Mouse (Mus musculus) MEL (cell line): ENCODE results near the gene Myh6.

ENCODE experiments used
- CTCF ChIP-seq, 3 experiments: IDR thresholded peaks in 2 of 3; conservative IDR thresholded peaks in 1 of 3; 2 replicates each; pipeline ENCODE4 v1.5.1; 2011 to 2012; ENCODE audit warnings: low read length in 3 of 3, low read depth in 2 of 3, mild to moderate bottlenecking in 2 of 3, improper control_type of control experiment in 1 of 3, inconsistent platforms in 1 of 3, mixed read lengths in 1 of 3, moderate library complexity in 1 of 3; ENCODE audit not compliant: control insufficient read depth in 1 of 3, insufficient read depth in 1 of 3, poor library complexity in 1 of 3, severe bottlenecking in 1 of 3
- E2F4 ChIP-seq: IDR thresholded peaks from 2 replicates; pipeline ENCODE4 v1.6.1; 2011; ENCODE audit warnings: low read depth, low read length, improper control_type of control experiment, borderline replicate concordance
- EP300 ChIP-seq, 2 experiments: IDR thresholded peaks; 2 replicates each; pipeline ENCODE4 v1.6.1; 2011; ENCODE audit warnings: improper control_type of control experiment in 2 of 2, low read length in 2 of 2, low read depth in 1 of 2, mild to moderate bottlenecking in 1 of 2
- GATA1 ChIP-seq: IDR thresholded peaks from 2 replicates; pipeline ENCODE4 v1.6.1; 2011; ENCODE audit warnings: low read depth, low read length, improper control_type of control experiment
- HCFC1 ChIP-seq: IDR thresholded peaks from 2 replicates; pipeline ENCODE4 v1.6.1; 2012; ENCODE audit warnings: low read depth, mild to moderate bottlenecking, inconsistent platforms, low read length, improper control_type of control experiment, moderate library complexity
- KAT2A ChIP-seq: conservative IDR thresholded peaks from 2 replicates; pipeline ENCODE4 v1.6.1; 2012; ENCODE audit warnings: low read depth, low read length, improper control_type of control experiment, inconsistent platforms
- POLR2A ChIP-seq, 2 experiments: IDR thresholded peaks; 2 replicates each; pipeline ENCODE4 v1.6.1; 2011 to 2012; ENCODE audit warnings: low read length in 2 of 2, mild to moderate bottlenecking in 2 of 2, control low read depth in 1 of 2, improper control_type of control experiment in 1 of 2, low read depth in 1 of 2, moderate library complexity in 1 of 2; ENCODE audit not compliant: control insufficient read depth in 1 of 2, insufficient read depth in 1 of 2, poor library complexity in 1 of 2
- SIN3A ChIP-seq: IDR thresholded peaks from 2 replicates; pipeline ENCODE4 v1.6.1; 2012; ENCODE audit warnings: low read length, improper control_type of control experiment, inconsistent platforms
- ZMIZ1 ChIP-seq: IDR thresholded peaks from 2 replicates; pipeline ENCODE4 v1.6.1; 2012; ENCODE audit warnings: low read depth, mild to moderate bottlenecking, inconsistent platforms, low read length, improper control_type of control experiment, moderate library complexity
- ZNF384 ChIP-seq: IDR thresholded peaks from 2 replicates; pipeline ENCODE4 v1.6.1; 2012; ENCODE audit warnings: low read depth, mild to moderate bottlenecking, inconsistent platforms, low read length, improper control_type of control experiment

DNA sequence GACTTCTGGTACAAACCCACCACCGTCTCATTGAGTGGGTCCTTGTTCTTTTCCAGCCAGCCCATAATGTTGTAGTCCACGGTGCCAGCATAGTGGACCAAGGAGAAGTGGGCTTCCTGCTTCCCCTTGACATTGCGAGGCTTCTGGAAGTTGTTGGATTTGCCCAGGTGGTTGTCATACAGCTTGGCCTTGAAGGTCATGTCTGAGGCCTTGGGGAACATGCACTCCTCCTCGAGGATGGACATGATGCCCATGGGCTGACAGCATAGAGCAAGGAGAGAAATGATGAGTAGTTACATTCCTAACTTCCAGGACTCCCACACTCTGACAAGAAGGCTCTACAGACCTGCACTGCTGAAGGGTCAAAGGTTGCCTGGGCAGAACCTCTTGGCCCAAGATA is 8.2 kb downstream of the Myh6 start:
- no peak for TF ChIP-seq POLR2A (IDR thresholded peaks at IDR 0.05; ENCODE audit: control insufficient read depth in 1 of 2, insufficient read depth in 1 of 2, low read depth in 1 of 2, low read length in 2 of 2, poor library complexity in 1 of 2)
- no peak for TF ChIP-seq GATA1
- no peak for TF ChIP-seq KAT2A
- TF ChIP-seq EP300 (IDR thresholded peaks at IDR 0.05; ENCODE audit: low read depth in 1 of 2, low read length in 2 of 2), result no peak
- TF ChIP-seq SIN3A, result no peak
- TF ChIP-seq CTCF (IDR thresholded peaks at IDR 0.05 in 2 of 3, conservative IDR thresholded peaks at IDR 0.05 in 1 of 3; ENCODE audit: control insufficient read depth in 1 of 3, insufficient read depth in 1 of 3, low read depth in 2 of 3, low read length in 3 of 3, poor library complexity in 1 of 3, severe bottlenecking in 1 of 3), result no peak
- TF ChIP-seq ZNF384, result no peak
- TF ChIP-seq ZMIZ1, result no peak
- no peak for TF ChIP-seq E2F4
- TF ChIP-seq HCFC1, result no peak
